Mouse (Mus musculus): ENCODE results near the gene Thsd4. TPM values are rescaled to one million over a fixed set of nuclear protein-coding genes. Genes with fewer than 3 reads are reported as not detected.
A peak's percentile ranks its signal among the peaks of the same experiment; 100 is the strongest.
"Not testable (repeated sequence)": the region's sequence is repeated elsewhere in the genome, so short reads cannot be mapped to it uniquely, and the experiment has no call there.

The Thsd4 gene
- polyA plus RNA-seq, 1 experiment from 2014 or later: 13.6 TPM

GRCm38 (mm10) chr9:60274503-60274902 is 247.3 kb downstream of the Thsd4 start:
- no peak overlapping the region for H3K27ac ChIP-seq
- H3K9ac ChIP-seq: no peak overlapping the region
- no peaks in the 10 kb centered on the region for H3K36me3 ChIP-seq
- 74% methylated on average over 4 of the region's 4 CpGs for WGBS
- ATAC-seq (ENCODE audit: insufficient number of reproducible peaks, insufficient read depth, low FRiP score, low TSS enrichment, low read depth): no peak
- no peaks in the 10 kb centered on the region for H3K9me3 ChIP-seq
- no peak overlapping the region for H3K4me2 ChIP-seq
- H3K27me3 ChIP-seq: peaks cover 4% of the 10 kb centered on the region; the same call in 1 of the 2 replicates
- H3K4me3 ChIP-seq: no peak overlapping the region
- H3K4me1 ChIP-seq: 0 out of 2 replicates have a peak, but pooled peaks cover 5% of the 10 kb centered on the region

DNA sequence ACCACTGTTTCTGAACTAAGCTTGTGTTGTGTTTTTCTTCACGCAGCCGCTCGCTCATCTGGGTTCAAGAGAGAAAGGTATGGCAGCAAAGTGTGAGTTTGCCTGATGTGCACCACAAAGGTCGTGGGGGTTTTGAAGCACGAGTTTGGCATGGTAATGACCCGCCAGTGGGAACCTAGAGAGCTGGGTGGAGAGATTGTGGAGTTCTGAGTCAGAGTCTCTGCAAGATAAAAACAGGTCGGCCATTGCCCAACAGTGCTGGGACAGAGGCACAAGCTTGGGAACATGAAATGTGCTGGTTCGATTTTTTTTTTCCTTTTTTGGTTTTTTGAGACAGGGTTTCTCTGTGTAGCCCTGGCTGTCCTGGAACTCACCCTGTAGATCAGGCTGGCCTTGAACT is 249.5 kb downstream of the Thsd4 start:
- not testable (repeated sequence) for H3K4me3 ChIP-seq; H3K36me3 ChIP-seq; H3K4me2 ChIP-seq; H3K9me3 ChIP-seq; H3K27me3 ChIP-seq; ATAC-seq (ENCODE audit: insufficient number of reproducible peaks, insufficient read depth, low FRiP score, low TSS enrichment, low read depth); H3K9ac ChIP-seq; H3K4me1 ChIP-seq; H3K27ac ChIP-seq
- 86% methylated on average over 8 of the region's 8 CpGs for WGBS

DNA sequence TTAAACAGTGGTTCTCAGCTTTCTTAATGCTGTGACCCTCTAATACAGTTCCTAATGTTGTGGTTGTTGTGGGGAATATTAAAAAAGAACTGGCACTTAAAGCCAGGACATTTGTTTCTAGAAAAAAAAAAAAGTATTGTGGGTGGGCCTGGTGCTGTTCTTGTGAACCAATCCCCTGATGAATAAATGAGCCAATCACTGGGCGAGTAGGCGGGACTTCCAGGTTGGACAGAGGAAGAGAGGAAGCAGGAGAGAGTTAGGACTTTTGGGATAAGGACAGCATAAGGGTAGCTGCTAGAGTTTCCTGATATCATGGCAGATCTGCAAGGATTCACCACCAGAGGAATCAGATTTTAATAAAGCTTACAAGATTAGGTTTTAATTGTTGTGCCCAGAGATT is 249.9 kb downstream of the Thsd4 start:
- H3K9me3 ChIP-seq: no peaks in the 10 kb centered on the region
- H3K9ac ChIP-seq: no peak overlapping the region
- 75% methylated on average over 2 of the region's 2 CpGs for WGBS
- H3K27me3 ChIP-seq: no peaks in the 10 kb centered on the region
- no peak overlapping the region for H3K27ac ChIP-seq
- no peak for ATAC-seq (ENCODE audit: insufficient number of reproducible peaks, insufficient read depth, low FRiP score, low TSS enrichment, low read depth)
- no peak overlapping the region for H3K4me2 ChIP-seq
- peaks cover 9% of the 10 kb centered on the region; the same call in 1 of the 2 replicates for H3K4me1 ChIP-seq
- no peaks in the 10 kb centered on the region for H3K36me3 ChIP-seq
- H3K4me3 ChIP-seq: no peak overlapping the region

GRCm38 (mm10) chr9:60269807-60270206 is 252.0 kb downstream of the Thsd4 start:
- ATAC-seq (ENCODE audit: insufficient number of reproducible peaks, insufficient read depth, low FRiP score, low TSS enrichment, low read depth): no peak

DNA sequence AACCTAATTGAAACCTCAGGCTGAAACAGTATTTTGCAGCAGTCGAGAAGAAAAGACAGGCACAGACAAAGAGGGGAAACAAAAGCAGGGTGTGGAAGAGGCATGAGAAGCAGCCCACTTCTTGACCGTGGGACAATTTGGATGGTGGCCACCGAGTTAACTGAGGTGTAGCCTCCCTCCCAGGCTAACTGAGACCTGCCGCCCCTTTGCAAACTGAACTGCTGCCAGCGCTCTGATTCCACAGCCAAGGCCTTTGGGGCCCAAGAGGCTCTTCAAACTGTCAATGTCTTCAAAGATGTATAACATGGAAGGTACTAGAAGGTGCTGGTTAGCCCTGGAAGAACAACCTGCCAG is 254.6 kb downstream of the Thsd4 start:
- 79% methylated on average over 5 of the region's 5 CpGs for WGBS
- Histone ChIP-seq H3K27ac (no peak overlapping the region), H3K4me2 (no peak overlapping the region), H3K36me3 (no peaks in the 10 kb centered on the region), H3K9ac (no peak overlapping the region), H3K9me3 (no peaks in the 10 kb centered on the region), H3K4me3 (no peak overlapping the region), H3K4me1 (peaks cover 25% of the 10 kb centered on the region), H3K27me3 (no peaks in the 10 kb centered on the region)
- no peak for ATAC-seq (ENCODE audit: insufficient number of reproducible peaks, insufficient read depth, low FRiP score, low TSS enrichment, low read depth)

More at GRCm38 (mm10) chr9:60269807-60270206, 252.0 kb downstream of the Thsd4 start:
- Histone ChIP-seq H3K9ac (no peak overlapping the region), H3K36me3 (no peaks in the 10 kb centered on the region), H3K4me1 (peaks cover 19% of the 10 kb centered on the region), H3K27ac (no peak overlapping the region), H3K4me2 (no peak overlapping the region), H3K4me3 (no peak overlapping the region), H3K9me3 (no peaks in the 10 kb centered on the region), H3K27me3 (no peaks in the 10 kb centered on the region)
- 85% methylated on average over 5 of the region's 5 CpGs for WGBS

- Histone ChIP-seq H3K9me3 (no peaks in the 10 kb centered on the region), H3K27ac (no peak overlapping the region), H3K27me3 (no peaks in the 10 kb centered on the region), H3K4me3 (no peak overlapping the region), H3K4me1 (peaks cover 25% of the 10 kb centered on the region), H3K9ac (no peak overlapping the region), H3K36me3 (no peaks in the 10 kb centered on the region), H3K4me2 (no peak overlapping the region)
- WGBS: 74% methylated on average over 15 of the region's 15 CpGs
- no peak for ATAC-seq (ENCODE audit: insufficient number of reproducible peaks, insufficient read depth, low FRiP score, low TSS enrichment, low read depth)
These were observed 255.1 kb downstream of the Thsd4 start for GRCm38 (mm10) chr9:60266583-60267272.

DNA sequence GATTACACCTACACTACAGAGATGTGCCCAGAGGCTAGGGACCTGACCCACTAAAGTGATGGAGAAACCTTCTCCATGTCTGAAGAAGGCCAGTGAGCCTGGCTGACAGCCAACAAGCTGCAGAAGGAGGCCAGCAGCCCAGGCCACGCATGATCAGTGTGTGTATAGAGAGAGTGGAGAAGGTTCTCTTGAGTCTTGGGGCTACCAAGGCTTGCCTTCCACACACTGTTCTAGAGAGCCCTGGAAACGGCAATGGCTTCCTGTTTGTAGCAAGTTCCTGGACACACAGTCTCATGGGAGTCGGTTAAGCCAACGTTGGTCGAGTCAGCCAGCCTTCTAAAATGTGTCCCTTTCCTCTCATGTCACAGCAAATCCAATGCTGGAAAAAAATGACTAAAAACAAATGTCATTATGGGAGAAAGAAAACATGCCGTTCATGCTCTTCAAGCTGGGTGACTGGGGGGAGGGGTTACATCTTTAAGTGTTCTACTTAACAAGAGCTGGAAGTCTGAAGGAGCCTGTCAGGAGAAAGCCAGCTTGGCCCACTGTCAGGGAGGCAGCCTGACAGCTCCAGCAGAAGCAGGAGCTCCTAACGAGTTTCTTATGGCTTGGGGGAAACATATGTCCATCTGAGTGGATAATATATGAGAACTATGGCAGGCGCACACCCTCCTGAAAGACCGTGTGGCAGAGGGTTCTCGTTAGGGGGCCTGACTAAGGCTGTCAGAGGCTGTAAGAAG is 257.1 kb downstream of the Thsd4 start:
- H3K4me1 ChIP-seq: peaks cover 25% of the 10 kb centered on the region
- H3K9me3 ChIP-seq: no peaks in the 10 kb centered on the region
- no peak for ATAC-seq (ENCODE audit: insufficient number of reproducible peaks, insufficient read depth, low FRiP score, low TSS enrichment, low read depth)
- 33% methylated on average over 10 of the region's 10 CpGs for WGBS
- peak overlapping the region; percentile 57 for H3K27ac ChIP-seq
- no peak overlapping the region for H3K9ac ChIP-seq
- H3K36me3 ChIP-seq: no peaks in the 10 kb centered on the region
- H3K4me3 ChIP-seq: no peak overlapping the region
- no peaks in the 10 kb centered on the region for H3K27me3 ChIP-seq
- no peak overlapping the region for H3K4me2 ChIP-seq

- no peak overlapping the region for H3K27ac ChIP-seq
- no peak for ATAC-seq (ENCODE audit: insufficient number of reproducible peaks, insufficient read depth, low FRiP score, low TSS enrichment, low read depth)
- 76% methylated on average over 6 of the region's 6 CpGs for WGBS
These were observed 259.2 kb downstream of the Thsd4 start for GRCm38 (mm10) chr9:60262515-60263140.

GRCm38 (mm10) chr9:60259626-60260025 is 262.2 kb downstream of the Thsd4 start:
- H3K4me1 ChIP-seq: peaks cover 10% of the 10 kb centered on the region
- no peaks in the 10 kb centered on the region for H3K36me3 ChIP-seq
- H3K4me2 ChIP-seq: no peak overlapping the region
- H3K9me3 ChIP-seq: no peaks in the 10 kb centered on the region
- no peak overlapping the region for H3K9ac ChIP-seq
- WGBS: 86% methylated on average over 13 of the region's 13 CpGs
- no peaks in the 10 kb centered on the region for H3K27me3 ChIP-seq
- no peak overlapping the region for H3K4me3 ChIP-seq
- no peak overlapping the region for H3K27ac ChIP-seq
- no peak for ATAC-seq (ENCODE audit: insufficient number of reproducible peaks, insufficient read depth, low FRiP score, low TSS enrichment, low read depth)

More at GRCm38 (mm10) chr9:60262515-60263140, 259.2 kb downstream of the Thsd4 start:
- Histone ChIP-seq H3K4me3 (no peak overlapping the region), H3K4me2 (no peak overlapping the region), H3K4me1 (peaks cover 25% of the 10 kb centered on the region), H3K36me3 (no peaks in the 10 kb centered on the region), H3K27me3 (no peaks in the 10 kb centered on the region), H3K9me3 (no peaks in the 10 kb centered on the region), H3K9ac (no peak overlapping the region)

DNA sequence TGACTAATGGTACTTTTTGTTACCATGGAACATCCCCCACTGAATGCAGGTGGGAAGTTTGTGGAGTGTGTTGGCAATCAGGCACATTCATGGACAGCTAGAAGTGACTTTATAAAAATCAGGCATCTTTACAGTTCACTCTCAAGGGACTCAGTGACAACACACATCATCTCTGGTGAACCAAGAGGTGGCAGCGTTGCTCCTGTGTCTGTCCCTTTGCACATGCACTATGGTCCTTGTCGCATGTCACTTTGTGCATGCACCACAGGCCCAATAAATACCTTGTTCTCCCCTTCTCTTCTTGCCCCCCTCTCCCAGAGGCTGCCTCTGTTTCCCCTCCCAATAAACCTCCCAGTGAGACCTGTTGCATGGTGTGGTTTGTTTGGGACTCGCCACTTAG is 270.1 kb downstream of the Thsd4 start:
- no peaks in the 10 kb centered on the region for H3K36me3 ChIP-seq
- 57% methylated on average over 3 of the region's 3 CpGs for WGBS
- no peaks in the 10 kb centered on the region for H3K9me3 ChIP-seq
- no peak overlapping the region for H3K4me3 ChIP-seq
- H3K27me3 ChIP-seq: no peaks in the 10 kb centered on the region
- ATAC-seq (ENCODE audit: insufficient number of reproducible peaks, insufficient read depth, low FRiP score, low TSS enrichment, low read depth): no peak
- no peak overlapping the region for H3K27ac ChIP-seq
- no peak overlapping the region for H3K9ac ChIP-seq
- H3K4me1 ChIP-seq: no peaks in the 10 kb centered on the region
- no peak overlapping the region for H3K4me2 ChIP-seq

GRCm38 (mm10) chr9:60250403-60250802 is 271.4 kb downstream of the Thsd4 start:
- Histone ChIP-seq H3K36me3 (no peaks in the 10 kb centered on the region), H3K4me2 (no peak overlapping the region), H3K9ac (no peak overlapping the region), H3K27ac (no peak overlapping the region), H3K27me3 (no peaks in the 10 kb centered on the region), H3K4me1 (no peaks in the 10 kb centered on the region), H3K9me3 (no peaks in the 10 kb centered on the region), H3K4me3 (no peak overlapping the region)
- ATAC-seq (ENCODE audit: insufficient number of reproducible peaks, insufficient read depth, low FRiP score, low TSS enrichment, low read depth): no peak

GRCm38 (mm10) chr9:60247998-60248397 is 273.8 kb downstream of the Thsd4 start:
- no peak overlapping the region for H3K4me2 ChIP-seq
- no peak overlapping the region for H3K9ac ChIP-seq
- H3K27me3 ChIP-seq: 0 out of 2 replicates have a peak, but pooled peaks cover 6% of the 10 kb centered on the region
- no peaks in the 10 kb centered on the region for H3K4me1 ChIP-seq
- 83% methylated on average over 3 of the region's 3 CpGs for whole genome bisulfite sequencing
- no peak overlapping the region for H3K4me3 ChIP-seq
- ATAC-seq (ENCODE audit: insufficient number of reproducible peaks, insufficient read depth, low FRiP score, low TSS enrichment, low read depth): no peak
- no peaks in the 10 kb centered on the region for H3K36me3 ChIP-seq
- no peak overlapping the region for H3K27ac ChIP-seq
- H3K9me3 ChIP-seq: no peaks in the 10 kb centered on the region
